Mouse (Mus musculus) ES-E14 (cell line): ENCODE measurements at regions not wholly inside any gene's neighbourhood (a gene's known extent, or its start where the extent isn't known, plus 50 kb on each side); places are given as distances from the start of the nearest gene placed in this dataset.

Experiments
- DNase-seq: peaks from one replicate; pipeline ENCODE4 v3.0.0-alpha.2; 2013; ENCODE audit warnings: low read depth, low spot score
- H3K27ac ChIP-seq: 2 replicates; pipeline ENCODE4 v1.5.1; 2012; ENCODE audit warnings: low read depth, mild to moderate bottlenecking, low read length, moderate library complexity, mixed read lengths; ENCODE audit not compliant: poor library complexity, insufficient read depth, severe bottlenecking
- H3K36me3 ChIP-seq: 2 replicates; pipeline ENCODE4 v1.6.1; 2012; ENCODE audit warnings: mild to moderate bottlenecking, low read length, moderate library complexity, mixed read lengths; ENCODE audit not compliant: control insufficient read depth, poor library complexity, insufficient read depth, severe bottlenecking
- H3K4me1 ChIP-seq, 2 experiments: fragments of 150-350 bp in 1 of 2; sonication (generic) in 1 of 2; 2 replicates each; pipeline ENCODE4 v1.6.1; 2012; ENCODE audit warnings: low read length in 2 of 2, mild to moderate bottlenecking in 1 of 2, mixed read lengths in 1 of 2; ENCODE audit not compliant: control insufficient read depth in 2 of 2, insufficient read depth in 2 of 2, poor library complexity in 1 of 2
- H3K4me3 ChIP-seq, 2 experiments: fragments of 150-350 bp in 1 of 2; sonication (generic) in 1 of 2; 2 replicates each; pipeline ENCODE4 v1.5.1; 2012; ENCODE audit warnings: low read length in 2 of 2, low read depth in 1 of 2, mild to moderate bottlenecking in 1 of 2, mixed read lengths in 1 of 2; ENCODE audit not compliant: insufficient read depth in 1 of 2, poor library complexity in 1 of 2, severe bottlenecking in 1 of 2
- H3K9ac ChIP-seq: 2 replicates; pipeline ENCODE4 v1.6.1; 2012; ENCODE audit warnings: low read depth, mild to moderate bottlenecking, low read length, mixed read lengths; ENCODE audit not compliant: poor library complexity, insufficient read depth, severe bottlenecking
- H3K9me3 ChIP-seq: fragments of 150-350 bp; sonication (generic); 2 replicates; pipeline ENCODE4 v1.6.1; 2012; ENCODE audit warnings: low read depth, mild to moderate bottlenecking, low read length; ENCODE audit not compliant: control insufficient read depth, insufficient read depth
- CHD2 ChIP-seq: IDR thresholded peaks from 2 replicates; pipeline ENCODE4 v1.6.1; 2014; ENCODE audit warnings: mild to moderate bottlenecking, low read depth, low read length, inconsistent platforms
- HCFC1 ChIP-seq: IDR thresholded peaks from 2 replicates; pipeline ENCODE4 v1.6.1; 2012; ENCODE audit warnings: low read length, inconsistent platforms, borderline replicate concordance; ENCODE audit not compliant: insufficient read depth
- MAFK ChIP-seq: IDR thresholded peaks from 2 replicates; pipeline ENCODE4 v1.6.1; 2014; ENCODE audit warnings: mild to moderate bottlenecking, low read depth, low read length, inconsistent platforms; ENCODE audit not compliant: insufficient read depth
- ZC3H11A ChIP-seq: IDR thresholded peaks from 2 replicates; pipeline ENCODE4 v1.6.1; 2012; ENCODE audit warnings: low read depth, mild to moderate bottlenecking, inconsistent platforms, low read length, borderline replicate concordance
- ZNF384 ChIP-seq: IDR thresholded peaks from 2 replicates; pipeline ENCODE4 v1.6.1; 2012; ENCODE audit warnings: low read depth, low read length, inconsistent platforms
- in situ Hi-C, 2 experiments: fragments of 600-800 bp; cut with MboI; formaldehyde crosslinking; loops; one replicate each; pipeline ENCODE4 v1.15.1; 2025; ENCODE audit warnings: low sequenced_read_pairs in 2 of 2, inconsistent platforms in 1 of 2; ENCODE audit not compliant: unreplicated experiment in 2 of 2

DNA sequence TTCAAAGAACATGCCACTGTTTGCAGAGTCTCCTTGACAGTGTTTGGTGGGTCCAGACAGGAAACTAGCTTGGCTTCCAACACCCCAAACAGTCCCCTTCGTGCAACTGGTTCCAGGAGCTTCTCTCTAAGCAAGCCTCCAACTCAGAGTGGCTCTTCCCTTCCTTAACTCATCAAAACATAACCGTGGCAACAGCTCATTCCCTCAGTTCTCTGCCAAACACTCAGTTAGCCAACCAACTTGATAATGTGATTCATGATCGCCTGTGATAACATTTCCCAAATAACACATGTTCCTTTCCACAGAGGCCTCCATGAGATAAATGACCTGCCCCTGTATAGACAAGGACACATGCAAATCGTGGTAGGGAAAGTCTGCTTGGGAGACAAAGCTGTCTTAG is 95.9 kb upstream of the Cacna2d3 start:
- no peak for TF ChIP-seq HCFC1
- H3K9ac ChIP-seq = no peak overlapping the region
- no peaks in the 10 kb centered on the region for H3K4me1 ChIP-seq
- H3K4me3 ChIP-seq = no peak overlapping the region
- no peak for DNase-seq
- H3K36me3 ChIP-seq = no peaks in the 10 kb centered on the region
- no peaks in the 10 kb centered on the region for H3K9me3 ChIP-seq
- H3K27ac ChIP-seq = no peak overlapping the region
- in situ Hi-C loops = no loop called here

DNA sequence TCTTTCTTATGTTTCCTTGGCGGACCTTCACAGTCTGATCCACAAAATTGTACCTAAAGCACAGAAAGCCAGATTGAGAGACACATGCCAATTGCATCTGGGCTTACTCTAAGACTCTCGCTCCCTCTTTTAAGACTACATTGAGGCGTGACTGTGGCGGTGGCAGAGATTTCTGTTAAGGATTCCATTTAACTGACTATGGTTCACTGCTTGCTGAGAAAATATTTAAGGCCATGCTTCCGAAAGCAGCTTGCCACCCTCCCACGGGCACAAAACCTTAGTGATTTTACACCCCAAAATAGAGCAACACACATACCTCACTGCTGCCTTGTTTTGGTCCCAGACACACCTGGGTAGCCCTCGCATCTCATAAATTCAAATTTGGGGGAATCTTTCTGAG is 96.6 kb upstream of the Cacna2d3 start:
- no peak for DNase-seq
- no peak overlapping the region for H3K27ac ChIP-seq
- H3K4me1 ChIP-seq = no peaks in the 10 kb centered on the region
- H3K9me3 ChIP-seq = no peaks in the 10 kb centered on the region
- no peaks in the 10 kb centered on the region for H3K36me3 ChIP-seq
- H3K9ac ChIP-seq = no peak overlapping the region
- in situ Hi-C loops = no loop called here
- H3K4me3 ChIP-seq = no peak overlapping the region
- TF ChIP-seq CHD2 (no peak), ZNF384 (no peak), MAFK (no peak), HCFC1 (no peak), ZC3H11A (no peak)

DNA sequence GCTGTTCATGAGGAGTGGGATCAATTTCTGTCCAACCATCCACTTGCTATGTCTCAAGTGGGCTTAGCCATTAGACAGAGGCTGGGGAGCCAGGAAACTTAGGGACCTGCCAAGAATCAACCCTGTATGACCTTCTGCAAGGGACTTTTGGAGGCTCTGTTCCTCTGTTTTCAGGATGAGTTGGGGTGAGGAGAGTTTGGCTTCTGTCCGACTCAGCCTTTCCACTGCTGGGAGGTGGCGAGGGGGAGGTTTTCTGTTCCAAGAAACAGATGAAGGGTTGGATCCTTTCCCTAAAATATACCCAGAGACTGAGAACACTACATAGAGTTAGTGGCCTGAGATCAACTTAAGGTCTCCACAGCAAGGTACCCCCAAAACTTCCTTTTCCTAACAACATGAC is 97.1 kb upstream of the Cacna2d3 start:
- Histone ChIP-seq H3K27ac (no peak overlapping the region), H3K36me3 (no peaks in the 10 kb centered on the region), H3K9ac (no peak overlapping the region), H3K9me3 (no peaks in the 10 kb centered on the region), H3K4me1 (no peaks in the 10 kb centered on the region), H3K4me3 (no peak overlapping the region)
- no peak for DNase-seq
- in situ Hi-C loops = no loop called here
- no peak for TF ChIP-seq MAFK
- no peak for TF ChIP-seq ZC3H11A
- no peak for TF ChIP-seq ZNF384
- TF ChIP-seq CHD2 = no peak
- no peak for TF ChIP-seq HCFC1

DNA sequence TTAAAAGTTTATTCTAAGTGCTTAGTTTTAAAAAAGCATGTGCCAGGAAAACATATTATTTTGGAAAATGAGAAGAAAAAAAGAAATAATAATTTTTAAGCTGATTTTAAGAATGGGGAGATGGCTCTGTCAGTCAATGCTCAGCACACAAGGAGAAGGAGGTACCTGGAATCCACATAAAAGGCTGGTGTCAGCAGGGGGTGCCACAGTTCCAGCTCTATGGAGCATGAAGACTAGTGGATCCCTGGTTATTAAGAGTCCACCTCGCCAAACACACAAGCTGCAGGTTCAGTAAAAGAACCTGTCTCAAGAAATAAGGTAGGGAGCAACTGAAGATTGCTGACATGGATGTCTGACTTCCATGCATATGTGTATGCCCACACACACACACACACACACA is 115.4 kb upstream of the Cacna2d3 start:
- in situ Hi-C loops = no loop called here
- DNase-seq = no peak

DNA sequence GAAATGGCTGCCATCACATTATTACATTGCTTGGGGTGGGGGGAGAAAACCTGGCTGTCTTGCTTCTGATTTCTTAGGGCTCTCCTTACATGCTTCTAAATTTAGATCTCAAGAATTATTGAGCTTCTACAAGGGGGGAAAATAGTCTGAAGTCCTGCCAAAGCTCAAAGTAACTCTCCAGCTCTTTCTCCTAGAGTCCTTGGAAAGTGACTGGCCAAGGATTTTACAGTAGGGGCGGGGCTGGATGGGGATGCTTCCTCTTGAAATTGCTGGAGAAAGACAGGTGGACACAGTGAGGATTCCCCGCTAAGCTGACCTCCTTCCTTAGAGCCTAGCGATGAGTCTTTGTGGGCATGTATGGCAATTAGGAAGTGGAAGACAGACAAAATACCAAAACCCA is 117.9 kb upstream of the Cacna2d3 start:
- TF ChIP-seq CHD2 (no peak), MAFK (no peak), ZNF384 (no peak), ZC3H11A (no peak), HCFC1 (no peak)
- Histone ChIP-seq H3K9me3 (no peaks in the 10 kb centered on the region), H3K9ac (no peak overlapping the region), H3K4me1 (no peaks in the 10 kb centered on the region), H3K27ac (no peak overlapping the region), H3K36me3 (no peaks in the 10 kb centered on the region), H3K4me3 (no peak overlapping the region)
- DNase-seq = no peak
- in situ Hi-C loops = no loop called here

More for the DNA sequence above, 115.4 kb upstream of the Cacna2d3 start:
- Histone ChIP-seq H3K4me3 (no peak overlapping the region), H3K9ac (no peak overlapping the region), H3K4me1 (no peaks in the 10 kb centered on the region), H3K9me3 (no peaks in the 10 kb centered on the region), H3K27ac (no peak overlapping the region), H3K36me3 (no peaks in the 10 kb centered on the region)
- TF ChIP-seq CHD2 = no peak
- no peak for TF ChIP-seq ZC3H11A
- no peak for TF ChIP-seq ZNF384
- no peak for TF ChIP-seq HCFC1
- no peak for TF ChIP-seq MAFK
